Mouse (Mus musculus) testis, adult 2 months (tissue): ENCODE measurements around the gene Fgf11. TPM values are rescaled to one million over a fixed set of nuclear protein-coding genes. Genes with fewer than 3 reads are reported as not detected.

ENCODE experiments used
- H3K27ac ChIP-seq: fragments of 200-500 bp; 2 replicates; pipeline ENCODE4 v1.5.1; 2012; ENCODE audit warnings: low read depth, low read length; ENCODE audit not compliant: control insufficient read depth, insufficient read depth
- H3K27me3 ChIP-seq: fragments of 200-500 bp; 2 replicates; pipeline ENCODE4 v1.6.1; 2012; ENCODE audit warnings: mild to moderate bottlenecking, low read length, moderate library complexity; ENCODE audit not compliant: control insufficient read depth, insufficient read depth
- H3K36me3 ChIP-seq: fragments of 200-500 bp; 2 replicates; pipeline ENCODE4 v1.6.1; 2012; ENCODE audit warnings: mild to moderate bottlenecking, low read length; ENCODE audit not compliant: control insufficient read depth, insufficient read depth
- H3K4me1 ChIP-seq: fragments of 200-500 bp; 2 replicates; pipeline ENCODE4 v1.6.1; 2012; ENCODE audit warnings: low read length; ENCODE audit not compliant: control insufficient read depth, insufficient read depth
- H3K4me3 ChIP-seq: fragments of 200-500 bp; 2 replicates; pipeline ENCODE4 v1.5.1; 2012; ENCODE audit warnings: low read depth, mild to moderate bottlenecking, low read length, moderate library complexity, mixed read lengths; ENCODE audit not compliant: control insufficient read depth
- CTCF ChIP-seq: fragments of 200-500 bp; IDR thresholded peaks from 2 replicates; pipeline ENCODE4 v1.5.1; 2012; ENCODE audit warnings: low read depth, mild to moderate bottlenecking, inconsistent platforms, low read length, moderate library complexity; ENCODE audit not compliant: control insufficient read depth, insufficient read depth, insufficient replicate concordance
- POLR2A ChIP-seq: fragments of 200-500 bp; IDR thresholded peaks from 2 replicates; pipeline ENCODE4 v1.6.1; 2012; ENCODE audit warnings: low read depth, mild to moderate bottlenecking, inconsistent platforms, low read length, moderate library complexity; ENCODE audit not compliant: control insufficient read depth
- polyA plus RNA-seq: library from polyadenylated mRNA; depleted of rRNA; stranded (reverse); fragments of >200 nt; gene quantifications from 2 replicates; pipeline ENCODE4 v1.2.3, GENCODE M21; 2012

Gene Fgf11
- polyA plus RNA-seq, 1 experiment: 3.2 TPM

DNA sequence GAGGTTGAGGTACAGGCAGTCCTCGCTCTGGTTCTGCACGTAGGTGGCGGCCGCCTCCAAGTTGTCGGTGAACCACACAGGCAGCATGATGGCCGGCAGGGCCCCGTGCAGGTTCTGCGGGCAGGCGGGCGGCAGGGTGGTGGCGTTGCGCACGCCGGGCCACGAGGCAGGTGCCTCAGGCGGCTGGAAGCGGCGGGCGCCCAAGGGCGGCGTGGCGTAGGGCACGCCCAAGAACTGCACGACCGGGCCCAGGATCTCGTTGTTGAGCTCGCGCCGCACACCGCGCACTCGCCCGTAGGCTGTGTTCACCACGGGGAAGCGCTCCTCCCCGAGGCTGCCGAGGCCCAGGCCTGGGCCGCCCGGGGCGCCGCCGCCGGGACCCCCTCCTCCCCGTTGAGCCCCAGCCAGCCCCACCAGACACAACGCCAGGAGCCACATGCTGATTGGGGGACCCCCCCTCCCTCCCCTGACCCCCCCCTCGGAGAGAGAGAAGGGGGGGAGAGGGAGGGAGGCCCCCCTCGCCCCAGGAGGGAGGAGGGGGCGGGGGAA lies 32.4 kb upstream of the Fgf11 start:
- peak; percentile 34; the same call in 1 of the 2 replicates for TF ChIP-seq POLR2A
- no peak for TF ChIP-seq CTCF
- H3K4me1 ChIP-seq: peaks cover 39% of the 10 kb centered on the region
- H3K27ac ChIP-seq: peak overlapping the region; percentile 2; the same call in 1 of the 2 replicates
- no peaks in the 10 kb centered on the region for H3K36me3 ChIP-seq
- no peaks in the 10 kb centered on the region for H3K27me3 ChIP-seq
- H3K4me3 ChIP-seq: peak overlapping the region; percentile 57

DNA sequence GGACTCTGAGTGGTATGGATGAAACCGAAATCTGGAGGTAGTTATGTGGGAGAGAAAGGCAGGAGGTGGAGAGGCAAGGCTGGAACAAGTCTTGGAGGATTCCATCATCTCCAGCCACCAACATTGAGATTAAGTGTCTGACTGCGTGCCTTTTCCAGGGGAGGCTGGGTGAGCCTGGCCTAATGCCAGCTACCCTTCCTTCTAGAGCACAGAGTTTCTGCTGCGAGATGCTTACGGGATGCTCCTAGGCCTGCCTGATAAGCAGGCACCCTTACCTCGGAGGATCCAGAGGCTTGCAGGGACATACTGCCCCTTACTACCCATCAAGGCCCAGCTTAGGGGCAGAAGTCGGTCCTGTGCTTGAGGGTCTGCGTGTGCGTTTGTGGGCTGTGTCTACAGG lies 31.9 kb upstream of the Fgf11 start:
- Histone ChIP-seq H3K4me1 (peaks cover 35% of the 10 kb centered on the region), H3K4me3 (peak overlapping the region; percentile 57), H3K27me3 (no peaks in the 10 kb centered on the region), H3K27ac (no peak overlapping the region; the same call in 1 of the 2 replicates), H3K36me3 (no peaks in the 10 kb centered on the region)
- TF ChIP-seq POLR2A (no peak), CTCF (no peak)

GRCm38 (mm10) chr11:69828832-69829231 lies 27.2 kb upstream of the Fgf11 start:
- no peaks in the 10 kb centered on the region for H3K36me3 ChIP-seq
- H3K27ac ChIP-seq: no peak overlapping the region
- TF ChIP-seq POLR2A: no peak
- TF ChIP-seq CTCF: no peak
- H3K4me3 ChIP-seq: no peak overlapping the region
- peaks cover 4% of the 10 kb centered on the region for H3K4me1 ChIP-seq
- no peaks in the 10 kb centered on the region for H3K27me3 ChIP-seq

GRCm38 (mm10) chr11:69823456-69823855 lies 21.8 kb upstream of the Fgf11 start:
- Histone ChIP-seq H3K4me1 (no peaks in the 10 kb centered on the region), H3K27ac (no peak overlapping the region), H3K27me3 (no peaks in the 10 kb centered on the region), H3K36me3 (no peaks in the 10 kb centered on the region), H3K4me3 (no peak overlapping the region)
- TF ChIP-seq CTCF: no peak
- TF ChIP-seq POLR2A: no peak

DNA sequence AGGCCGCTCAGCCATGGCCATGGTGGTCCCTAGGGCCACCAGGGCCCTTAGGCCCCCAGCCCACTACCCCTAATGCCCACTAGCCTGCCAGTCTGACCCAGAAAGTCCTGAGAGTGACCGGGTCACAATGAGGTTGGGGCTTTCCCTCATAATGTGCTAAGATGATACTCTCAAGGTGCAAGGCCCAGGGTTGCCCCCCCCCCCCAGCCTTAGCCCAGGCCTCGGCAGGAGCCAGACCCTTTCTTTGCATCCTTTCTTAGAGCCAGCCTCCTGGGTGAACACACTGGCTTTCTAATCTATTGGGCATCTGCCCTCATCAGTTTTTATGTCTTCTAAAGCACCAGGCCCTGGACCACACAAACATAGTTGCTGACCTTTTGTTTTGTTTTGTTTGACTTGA lies 20.4 kb upstream of the Fgf11 start, which contains the start of gene Spem1:
Spem1 (minus strand) TSS at position 101 of the 400 bp plus-strand sequence.
- peak within 1 kb of the TSS; percentile 71 for H3K4me3 ChIP-seq
- no peak for TF ChIP-seq CTCF
- no peak; the same call in 1 of the 2 replicates for TF ChIP-seq POLR2A
- no peaks in the 10 kb centered on the region for H3K4me1 ChIP-seq
- no peaks in the 10 kb centered on the region for H3K36me3 ChIP-seq
- no peaks in the 10 kb centered on the region for H3K27me3 ChIP-seq
- no peak within 1 kb of the TSS for H3K27ac ChIP-seq

DNA sequence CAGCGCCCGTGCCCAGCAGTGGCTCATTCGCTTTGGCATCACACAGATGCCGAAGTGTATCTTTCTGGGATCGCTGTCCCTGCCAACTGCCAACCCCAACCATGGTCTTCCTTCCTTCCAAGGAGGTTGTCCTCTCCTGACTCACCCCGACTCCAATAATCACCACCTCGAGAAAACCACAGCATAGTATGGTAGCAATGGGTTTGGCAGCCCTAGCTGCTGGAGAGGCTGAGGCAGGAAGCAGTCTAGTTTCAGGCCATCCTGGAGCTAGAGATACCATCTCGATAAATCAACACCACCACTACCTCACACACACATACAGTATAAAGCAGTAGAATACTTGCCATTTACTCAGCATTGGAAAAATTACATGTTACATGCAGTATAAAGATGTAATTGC lies 17.2 kb upstream of the Fgf11 start:
- H3K36me3 ChIP-seq: no peaks in the 10 kb centered on the region
- no peaks in the 10 kb centered on the region for H3K27me3 ChIP-seq
- H3K27ac ChIP-seq: no peak overlapping the region
- H3K4me3 ChIP-seq: peak overlapping the region; percentile 74
- no peak for TF ChIP-seq CTCF
- no peak; the same call in 1 of the 2 replicates for TF ChIP-seq POLR2A
- H3K4me1 ChIP-seq: peaks cover 2% of the 10 kb centered on the region; the same call in 1 of the 2 replicates

DNA sequence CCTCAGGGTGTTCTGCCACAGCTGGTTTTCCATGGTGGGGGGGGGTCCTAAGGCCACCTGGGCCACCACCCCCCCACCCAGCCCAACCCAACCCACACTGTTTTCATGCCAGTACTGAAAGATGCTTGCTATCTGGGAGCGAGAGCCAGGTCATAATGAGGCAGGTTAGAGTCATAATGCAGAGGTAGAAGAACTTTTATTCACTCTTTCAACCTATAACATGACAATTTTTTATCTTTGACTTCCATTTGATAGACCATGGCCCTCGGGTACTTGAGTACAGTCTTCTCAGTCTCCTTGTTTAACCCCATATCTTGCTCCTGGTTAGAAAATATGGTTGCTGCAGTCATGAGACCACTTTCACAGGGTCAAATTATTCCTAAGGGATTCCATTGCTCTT lies 16.7 kb upstream of the Fgf11 start, which contains the start of gene Spem2:
Spem2 (minus strand) TSS at position 101 of the 400 bp plus-strand sequence.
- peak within 1 kb of the TSS; percentile 85 for H3K4me3 ChIP-seq
- no peaks in the 10 kb centered on the region for H3K36me3 ChIP-seq
- TF ChIP-seq CTCF (no peak), POLR2A (no peak)
- peaks cover 2% of the 10 kb centered on the region; the same call in 1 of the 2 replicates for H3K4me1 ChIP-seq
- H3K27ac ChIP-seq: 0 out of 2 replicates have a peak within 1 kb of the TSS, but pooled peaks have one; percentile 12
- no peaks in the 10 kb centered on the region for H3K27me3 ChIP-seq
